Mouse (Mus musculus) E14TG2a.4 (cell line): ENCODE measurements around the gene Sntg2.

Source experiments
- H3K27me3 ChIP-seq: 2 replicates; pipeline ENCODE4 v1.6.1; 2014; ENCODE audit warnings: low read length, control low read depth; ENCODE audit not compliant: insufficient read depth
- H3K36me3 ChIP-seq: 2 replicates; pipeline ENCODE4 v1.6.1; 2014; ENCODE audit warnings: low read length, control low read depth; ENCODE audit not compliant: insufficient read depth
- H3K4me1 ChIP-seq: replicated peaks from 2 replicates; pipeline ENCODE4 v1.6.1; 2014; ENCODE audit warnings: low read depth, low read length, control low read depth
- H3K4me3 ChIP-seq: replicated peaks from 2 replicates; pipeline ENCODE4 v1.5.1; 2014; ENCODE audit warnings: mild to moderate bottlenecking, low read length
- H3K9me3 ChIP-seq: 2 replicates; pipeline ENCODE4 v1.6.1; 2014; ENCODE audit warnings: low read length, control low read depth
- CTCF ChIP-seq: conservative IDR thresholded peaks from 2 replicates; pipeline ENCODE4 v1.5.1; 2014; ENCODE audit warnings: low read length
- NANOG ChIP-seq: IDR thresholded peaks from 2 replicates; pipeline ENCODE4 v1.6.1; 2014; ENCODE audit warnings: borderline replicate concordance, low read length, mixed read lengths
- POU5F1 ChIP-seq: IDR thresholded peaks from 2 replicates; pipeline ENCODE4 v1.6.1; 2014; ENCODE audit warnings: low read length, borderline replicate concordance

Sntg2 gene

DNA sequence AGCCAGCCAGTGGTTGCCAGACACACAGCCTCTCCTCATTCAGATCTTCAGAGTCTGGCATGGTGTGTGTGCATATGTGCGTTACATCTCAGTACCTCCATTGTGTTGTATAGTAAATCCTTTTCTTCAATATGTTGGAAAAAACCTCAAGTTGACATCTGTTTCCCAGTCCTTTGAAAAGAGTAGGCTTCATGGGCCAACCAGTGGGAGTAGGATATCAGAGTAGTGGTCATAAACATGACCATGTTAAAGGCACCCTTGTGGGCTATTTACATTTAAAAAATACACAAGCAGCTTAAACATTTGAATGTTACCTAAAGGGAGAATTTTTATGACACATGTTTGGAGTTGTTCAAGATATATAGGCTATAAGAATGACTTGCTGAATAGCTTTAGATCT, 170.4 kb downstream of the Sntg2 start:
- TF ChIP-seq NANOG: no peak
- TF ChIP-seq POU5F1: no peak
- H3K36me3 ChIP-seq: no peaks in the 10 kb centered on the region
- H3K4me1 ChIP-seq: no peaks in the 10 kb centered on the region
- no peaks in the 10 kb centered on the region for H3K27me3 ChIP-seq
- no peaks in the 10 kb centered on the region for H3K9me3 ChIP-seq
- H3K4me3 ChIP-seq: no peak overlapping the region

DNA sequence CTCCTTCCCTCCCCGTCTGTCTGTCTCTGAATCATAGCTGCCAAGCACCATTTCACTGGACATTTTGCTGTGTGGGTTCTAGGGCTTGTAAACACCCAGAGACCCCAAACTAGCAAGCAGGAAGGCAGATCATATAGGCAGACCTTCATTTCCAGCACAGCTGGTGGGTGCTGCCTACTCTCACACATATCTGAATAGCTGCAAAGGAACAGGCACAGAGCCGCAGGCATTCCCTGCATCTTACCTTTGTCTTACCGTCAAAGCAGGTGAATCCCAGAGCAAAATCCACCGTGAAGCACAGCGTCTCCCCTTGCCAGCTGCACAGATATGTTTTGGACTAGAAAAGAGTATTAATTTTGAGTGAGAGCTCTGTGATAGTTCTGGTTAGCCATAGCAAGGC, 172.1 kb downstream of the Sntg2 start:
- Histone ChIP-seq H3K27me3 (no peaks in the 10 kb centered on the region), H3K4me1 (no peaks in the 10 kb centered on the region), H3K36me3 (no peaks in the 10 kb centered on the region), H3K9me3 (no peaks in the 10 kb centered on the region), H3K4me3 (no peak overlapping the region)
- TF ChIP-seq POU5F1 (no peak), NANOG (no peak), CTCF (no peak)

GRCm38 (mm10) chr12:30200621-30201020, 172.6 kb downstream of the Sntg2 start:
- no peak overlapping the region for H3K4me3 ChIP-seq
- no peaks in the 10 kb centered on the region for H3K9me3 ChIP-seq
- H3K4me1 ChIP-seq: no peaks in the 10 kb centered on the region
- TF ChIP-seq CTCF: no peak
- no peak for TF ChIP-seq POU5F1
- TF ChIP-seq NANOG: no peak
- H3K27me3 ChIP-seq: no peaks in the 10 kb centered on the region
- no peaks in the 10 kb centered on the region for H3K36me3 ChIP-seq

- H3K9me3 ChIP-seq: no peaks in the 10 kb centered on the region
- no peaks in the 10 kb centered on the region for H3K4me1 ChIP-seq
- no peaks in the 10 kb centered on the region for H3K36me3 ChIP-seq
- H3K27me3 ChIP-seq: no peaks in the 10 kb centered on the region
- no peak overlapping the region for H3K4me3 ChIP-seq
- TF ChIP-seq NANOG (no peak), CTCF (peak; percentile 62)
Observed at GRCm38 (mm10) chr12:30199735-30200134, 173.4 kb downstream of the Sntg2 start.

- no peaks in the 10 kb centered on the region for H3K9me3 ChIP-seq
- TF ChIP-seq CTCF: no peak
- TF ChIP-seq POU5F1: no peak
- TF ChIP-seq NANOG: no peak
- H3K27me3 ChIP-seq: no peaks in the 10 kb centered on the region
- no peaks in the 10 kb centered on the region for H3K4me1 ChIP-seq
- no peak overlapping the region for H3K4me3 ChIP-seq
- H3K36me3 ChIP-seq: no peaks in the 10 kb centered on the region
Observed at GRCm38 (mm10) chr12:30198250-30198649, 174.9 kb downstream of the Sntg2 start.

GRCm38 (mm10) chr12:30181721-30182120, 191.5 kb downstream of the Sntg2 start:
- H3K36me3 ChIP-seq: no peaks in the 10 kb centered on the region
- H3K4me1 ChIP-seq: no peaks in the 10 kb centered on the region
- no peak overlapping the region for H3K4me3 ChIP-seq
- peaks cover 10% of the 10 kb centered on the region for H3K9me3 ChIP-seq
- 0 out of 2 replicates have a peak, but pooled peaks cover 3% of the 10 kb centered on the region for H3K27me3 ChIP-seq
- no peak for TF ChIP-seq POU5F1
- no peak for TF ChIP-seq NANOG
- TF ChIP-seq CTCF: no peak

DNA sequence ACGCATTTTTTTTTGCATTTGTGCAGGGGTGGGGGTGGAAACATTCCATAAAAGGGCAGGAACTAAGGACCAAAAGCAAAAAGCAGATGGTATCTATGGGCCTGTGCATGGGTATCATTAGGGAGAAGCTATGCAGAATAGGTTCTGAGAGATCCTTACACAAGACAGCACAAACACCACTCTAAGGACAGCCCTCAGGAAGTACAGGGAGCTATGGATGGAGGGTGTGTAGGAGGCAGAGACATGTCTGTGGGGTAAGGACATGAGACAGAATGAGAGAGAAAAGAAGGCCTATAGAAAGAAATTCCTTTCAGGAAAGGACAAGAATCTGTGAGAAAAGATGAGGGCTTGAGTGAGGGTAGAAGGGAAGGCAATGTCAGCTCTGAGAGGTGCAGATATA, 193.6 kb downstream of the Sntg2 start:
- TF ChIP-seq NANOG (no peak), CTCF (no peak), POU5F1 (no peak)
- no peaks in the 10 kb centered on the region for H3K4me1 ChIP-seq
- no peaks in the 10 kb centered on the region for H3K36me3 ChIP-seq
- H3K4me3 ChIP-seq: no peak overlapping the region
- H3K27me3 ChIP-seq: 0 out of 2 replicates have a peak, but pooled peaks cover 3% of the 10 kb centered on the region
- H3K9me3 ChIP-seq: peaks cover 10% of the 10 kb centered on the region

- Histone ChIP-seq H3K36me3 (no peaks in the 10 kb centered on the region), H3K9me3 (no peaks in the 10 kb centered on the region), H3K27me3 (no peaks in the 10 kb centered on the region), H3K4me3 (no peak overlapping the region), H3K4me1 (no peaks in the 10 kb centered on the region)
- TF ChIP-seq POU5F1: no peak
- no peak for TF ChIP-seq NANOG
- TF ChIP-seq CTCF: no peak
Observed at GRCm38 (mm10) chr12:30177966-30178365, 195.2 kb downstream of the Sntg2 start.

- no peaks in the 10 kb centered on the region for H3K36me3 ChIP-seq
- no peaks in the 10 kb centered on the region for H3K27me3 ChIP-seq
- no peak overlapping the region for H3K4me3 ChIP-seq
- H3K4me1 ChIP-seq: no peaks in the 10 kb centered on the region
- no peak for TF ChIP-seq CTCF
- no peak for TF ChIP-seq POU5F1
- no peak for TF ChIP-seq NANOG
- H3K9me3 ChIP-seq: no peaks in the 10 kb centered on the region
Observed at GRCm38 (mm10) chr12:30177529-30177928, 195.6 kb downstream of the Sntg2 start.
